Mouse (Mus musculus) cerebellum, adult 11-12 months (tissue): ENCODE results near the gene Nrg3.
A peak's percentile ranks its signal among the peaks of the same experiment; 100 is the strongest.
"Not testable (repeated sequence)": the region's sequence is repeated elsewhere in the genome, so short reads cannot be mapped to it uniquely, and the experiment has no call there.

Source experiments
- DNase-seq: peaks from one replicate; pipeline ENCODE4 v3.0.0; 2022

Nrg3 gene

DNA sequence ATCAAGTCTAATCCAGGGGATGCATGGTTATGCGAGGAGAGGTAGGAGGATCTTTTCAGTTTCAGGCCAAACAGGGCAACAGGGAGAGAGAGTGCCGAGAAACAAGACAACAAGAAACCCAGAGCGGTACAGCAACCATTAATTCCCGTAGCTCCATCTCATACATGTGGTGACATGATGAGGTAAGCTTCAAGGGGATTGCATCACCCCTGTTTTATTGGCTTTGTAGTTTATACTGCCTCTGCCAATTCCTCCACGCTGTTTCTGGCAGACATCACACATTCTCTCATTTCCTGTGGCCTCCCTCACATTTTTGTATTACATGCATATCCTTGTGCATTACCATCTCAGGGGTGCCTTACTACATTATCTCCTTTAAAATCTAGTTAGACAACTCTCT lies 280.9 kb downstream of the Nrg3 start:
- DNase-seq, result no peak

GRCm38 (mm10) chr14:39173709-39174108 lies 299.2 kb downstream of the Nrg3 start:
- DNase-seq, result peak; percentile 71

DNA sequence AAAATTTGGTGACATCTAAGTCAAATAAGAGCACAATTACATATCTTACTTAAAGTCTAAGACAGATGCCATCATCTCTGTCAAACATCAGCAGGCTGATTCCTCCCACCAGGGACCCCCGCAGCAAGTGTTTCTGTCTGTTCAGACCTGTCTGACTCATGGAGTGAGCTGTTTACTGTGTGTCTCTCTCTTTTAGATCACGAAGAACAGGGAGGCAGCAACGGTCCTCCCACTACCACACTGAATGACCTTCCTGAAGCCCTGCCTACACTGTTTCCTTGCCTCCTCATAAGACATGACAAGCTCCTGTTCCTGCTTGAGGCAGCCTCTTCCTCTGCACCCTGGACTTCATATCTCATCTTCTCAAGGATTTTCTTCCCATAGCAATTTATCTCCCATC lies 312.7 kb downstream of the Nrg3 start:
- DNase-seq, result no peak

- DNase-seq, result no peak
Measured at GRCm38 (mm10) chr14:39155462-39155861, 317.4 kb downstream of the Nrg3 start.

DNA sequence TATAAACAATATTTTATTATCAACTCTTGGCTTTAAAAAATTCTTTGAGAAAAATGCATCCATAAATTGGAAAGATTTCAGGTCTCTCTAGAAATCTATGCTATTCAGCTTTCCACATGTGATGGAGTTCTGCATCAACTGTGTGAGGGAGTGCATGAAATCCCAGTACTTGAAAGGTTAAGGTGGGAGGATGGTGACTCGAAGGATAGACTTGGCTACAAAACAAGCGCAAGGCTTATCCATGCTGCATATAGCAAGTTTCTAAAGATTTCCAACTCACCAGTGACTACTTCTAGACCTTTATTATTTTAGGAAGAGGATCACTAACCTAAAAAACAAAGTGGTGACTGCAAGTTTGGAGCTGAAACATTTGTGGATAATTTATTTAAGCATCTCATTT lies 343.1 kb downstream of the Nrg3 start:
- no peak for DNase-seq

GRCm38 (mm10) chr14:39117977-39118376 lies 354.9 kb downstream of the Nrg3 start:
- DNase-seq, result no peak

DNA sequence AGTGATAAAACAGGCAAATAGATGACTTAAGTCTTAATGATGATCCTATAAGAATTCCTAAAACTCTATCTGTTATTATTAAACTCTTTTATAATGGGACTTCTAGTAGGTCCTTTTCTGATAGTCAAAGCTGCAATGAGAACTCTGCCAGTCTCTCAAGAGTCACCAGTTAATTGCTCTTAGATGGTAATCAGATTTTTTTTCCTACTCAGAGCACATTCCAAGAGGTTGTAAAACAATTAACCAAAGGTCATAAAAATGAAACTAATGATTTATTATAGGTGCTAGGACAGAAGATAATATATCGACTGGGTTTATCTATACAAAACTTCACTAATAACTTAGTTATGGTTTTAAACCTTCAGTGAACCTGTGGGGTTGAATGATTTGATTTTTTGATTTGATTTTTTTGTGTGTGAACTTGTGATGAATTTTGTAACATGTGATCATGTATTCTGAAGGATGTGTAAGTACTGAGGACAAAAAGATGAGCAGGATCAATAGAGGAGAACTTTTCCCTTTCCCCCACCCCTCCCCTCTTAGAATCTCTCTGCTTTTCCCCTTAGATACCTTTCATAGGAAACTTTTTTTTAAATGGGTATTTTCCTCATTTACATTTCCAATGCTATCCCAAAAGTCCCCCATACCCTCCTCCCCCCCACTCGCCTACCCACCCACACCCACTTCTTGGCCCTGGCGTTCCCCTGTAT lies 356.2 kb downstream of the Nrg3 start:
- DNase-seq, result not testable (repeated sequence)

GRCm38 (mm10) chr14:39109566-39109965 lies 363.3 kb downstream of the Nrg3 start:
- peak; percentile 45 for DNase-seq

DNA sequence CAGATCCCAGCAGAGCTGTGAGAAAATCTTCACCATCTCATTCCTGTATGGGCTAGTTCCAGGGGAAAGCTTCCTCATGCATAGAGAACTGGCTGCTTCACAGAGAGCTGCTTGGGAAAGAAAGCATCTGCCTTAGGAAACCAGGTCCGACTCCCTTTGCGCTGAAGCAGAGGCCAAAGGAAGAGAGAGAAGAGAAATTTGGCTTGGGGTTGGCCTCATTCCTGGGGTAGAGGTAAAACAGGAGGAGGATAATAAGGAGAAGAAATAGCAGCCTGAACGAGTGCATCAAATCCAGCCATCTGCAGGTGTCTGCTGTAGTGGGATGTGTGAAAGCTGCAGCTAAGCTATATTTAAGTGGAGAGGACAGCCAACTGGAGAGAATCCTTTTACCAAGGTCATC lies 366.1 kb downstream of the Nrg3 start:
- DNase-seq, result peak; percentile 16

DNA sequence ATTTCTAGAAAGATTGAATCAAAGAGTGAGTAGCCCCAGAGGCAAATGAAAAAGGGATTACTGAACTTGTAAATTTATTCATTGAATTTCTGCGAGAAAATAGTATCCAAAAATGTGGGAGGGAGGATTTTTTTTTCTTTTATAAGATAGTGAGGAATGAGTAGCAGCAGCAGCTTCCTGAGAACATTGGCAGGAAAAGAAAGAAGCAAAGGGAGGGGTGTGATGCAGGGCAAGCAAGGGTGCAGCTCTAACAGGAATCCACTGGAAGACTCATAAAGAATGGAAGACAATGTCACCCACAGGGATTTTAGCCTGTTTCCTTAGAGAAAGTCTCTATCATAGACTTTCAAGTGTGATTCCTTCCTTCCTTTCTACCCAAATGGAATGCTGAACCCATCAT lies 377.7 kb downstream of the Nrg3 start:
- DNase-seq, result no peak

DNA sequence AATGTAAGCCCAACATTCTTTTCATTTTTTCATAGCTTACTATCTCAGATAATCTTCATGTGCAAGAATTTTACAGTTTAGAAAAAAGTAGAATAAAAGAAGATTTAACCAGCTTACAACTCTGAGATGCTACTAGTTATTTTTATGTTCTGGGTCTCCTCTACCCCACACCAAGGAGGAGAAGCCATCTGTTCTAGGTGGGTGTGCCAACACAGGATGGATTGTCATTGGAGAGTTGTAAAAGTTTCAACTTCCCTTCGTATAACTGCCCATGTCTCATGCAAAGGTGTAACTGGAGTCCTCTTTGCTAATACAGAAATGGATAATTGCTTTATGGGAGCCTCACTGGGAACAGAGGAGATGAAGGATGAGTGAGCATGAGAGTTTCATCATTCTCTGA lies 393.4 kb downstream of the Nrg3 start:
- no peak for DNase-seq

DNA sequence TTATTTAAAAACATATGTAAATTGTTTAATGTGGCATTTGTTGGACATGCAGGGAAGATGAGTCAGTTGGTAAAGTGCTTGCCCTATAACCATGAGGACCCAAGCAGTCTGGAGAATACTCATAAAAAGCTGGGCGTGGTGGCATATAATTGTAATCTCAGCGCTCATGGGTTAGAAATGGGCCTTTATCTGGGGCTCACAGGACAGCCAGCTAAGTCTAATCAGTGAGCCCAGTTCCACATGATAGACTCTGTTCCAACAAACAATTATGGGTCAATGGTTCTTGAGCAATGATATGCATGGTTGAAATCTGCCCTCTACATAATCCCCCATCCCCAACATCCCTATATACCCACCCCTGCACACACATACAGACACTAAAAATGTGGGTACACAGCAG lies 421.3 kb downstream of the Nrg3 start:
- DNase-seq, result no peak

- DNase-seq, result no peak
Measured at GRCm38 (mm10) chr14:39049021-39049420, 423.9 kb downstream of the Nrg3 start.

DNA sequence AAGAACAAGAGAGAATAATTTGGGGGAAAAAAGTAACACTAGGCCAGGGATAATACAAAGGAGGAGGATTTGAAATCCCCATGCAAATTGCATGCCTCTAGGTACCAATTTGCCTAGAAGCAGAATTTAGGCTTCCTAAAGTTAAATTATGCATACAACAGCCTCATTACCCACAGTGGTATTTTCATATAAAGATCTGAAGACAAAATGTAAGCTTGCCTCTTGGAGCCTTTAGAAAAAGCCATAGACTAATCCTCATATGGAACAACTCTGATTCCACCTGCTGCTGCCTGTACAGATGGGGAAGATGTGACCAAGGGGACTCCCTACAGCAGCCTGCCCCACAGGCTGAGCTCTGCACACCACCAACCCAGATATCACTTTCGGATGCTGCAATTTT lies 428.6 kb downstream of the Nrg3 start:
- DNase-seq, result no peak

DNA sequence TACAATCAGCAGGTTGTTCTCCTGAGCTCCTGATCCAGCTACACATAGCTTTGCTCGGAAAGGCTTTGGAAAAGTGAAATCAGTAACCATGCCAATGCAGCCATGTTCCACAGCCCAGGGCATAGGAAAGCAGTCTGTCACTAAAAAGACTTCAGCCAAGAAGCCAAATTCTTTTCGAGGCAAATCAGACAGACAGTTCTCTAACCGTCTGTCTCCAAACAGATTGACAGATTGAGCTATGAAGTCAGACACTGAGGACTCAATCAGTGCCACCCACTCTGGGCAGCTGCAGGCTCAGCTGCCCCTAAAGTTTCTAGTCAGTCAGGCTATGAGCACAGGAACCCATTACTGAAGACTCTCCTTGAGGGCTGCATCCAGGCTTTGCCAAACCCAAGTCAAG lies 429.1 kb downstream of the Nrg3 start:
- DNase-seq, result peak; percentile 20

DNA sequence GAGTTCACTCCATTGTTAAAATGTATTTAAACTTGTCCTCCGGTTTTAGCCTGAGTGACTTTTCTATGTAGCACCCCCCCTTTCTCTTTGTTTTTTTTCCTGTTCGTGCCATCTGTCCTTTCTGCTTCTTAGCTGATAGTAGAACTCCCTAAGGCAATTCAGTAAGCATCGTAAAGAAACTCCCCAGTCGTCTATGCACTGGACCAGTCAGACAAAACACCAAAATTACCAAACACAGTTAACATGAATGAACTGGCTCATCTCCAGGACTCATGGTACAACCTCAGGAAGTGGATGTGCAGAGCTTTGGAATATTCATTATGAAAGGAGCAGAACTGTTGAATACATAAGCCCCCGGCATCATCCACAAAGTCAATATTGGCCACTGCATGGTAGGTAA lies 429.5 kb downstream of the Nrg3 start:
- no peak for DNase-seq

DNA sequence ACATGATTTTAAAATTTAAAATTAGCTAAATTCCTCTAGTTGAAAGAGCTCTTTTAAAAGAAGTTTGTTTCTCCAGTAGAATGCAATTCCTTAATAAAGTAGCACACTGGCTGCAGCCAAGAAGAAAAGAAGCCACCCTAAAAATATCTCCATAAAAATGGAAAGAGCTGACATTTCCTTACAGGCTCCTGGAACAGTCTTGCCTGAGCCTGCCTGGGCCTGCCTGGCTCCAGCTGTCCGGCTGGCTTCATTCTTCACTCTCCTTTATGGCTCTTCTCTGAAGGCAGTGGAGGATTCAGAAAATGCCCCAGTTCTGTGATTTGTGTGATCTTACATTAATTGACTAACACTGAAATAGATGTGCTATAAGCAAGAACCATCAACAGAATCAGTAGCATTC lies 433.8 kb downstream of the Nrg3 start:
- peak; percentile 22 for DNase-seq

DNA sequence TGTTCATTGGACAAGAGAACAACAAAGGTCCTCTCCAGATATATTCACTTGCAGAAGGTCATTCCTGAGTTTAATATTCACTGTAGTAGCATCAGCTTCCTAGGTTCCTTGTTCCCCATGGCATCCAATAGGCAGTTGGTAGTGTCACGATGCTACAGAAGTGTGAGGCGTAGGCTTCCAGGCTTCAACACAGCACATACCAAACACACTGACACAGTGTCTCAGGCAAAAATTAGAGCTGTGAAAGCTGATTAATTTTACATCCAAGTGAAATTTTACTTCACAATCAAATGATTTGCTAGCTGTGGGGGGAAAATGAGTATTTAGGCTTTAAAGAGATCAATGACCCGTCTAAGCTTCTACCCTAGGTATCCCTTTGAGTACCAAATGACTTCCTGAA lies 438.4 kb downstream of the Nrg3 start:
- DNase-seq, result no peak

GRCm38 (mm10) chr14:39023065-39023464 lies 449.8 kb downstream of the Nrg3 start:
- no peak for DNase-seq

GRCm38 (mm10) chr14:39014126-39014525 lies 458.8 kb downstream of the Nrg3 start:
- DNase-seq, result no peak

DNA sequence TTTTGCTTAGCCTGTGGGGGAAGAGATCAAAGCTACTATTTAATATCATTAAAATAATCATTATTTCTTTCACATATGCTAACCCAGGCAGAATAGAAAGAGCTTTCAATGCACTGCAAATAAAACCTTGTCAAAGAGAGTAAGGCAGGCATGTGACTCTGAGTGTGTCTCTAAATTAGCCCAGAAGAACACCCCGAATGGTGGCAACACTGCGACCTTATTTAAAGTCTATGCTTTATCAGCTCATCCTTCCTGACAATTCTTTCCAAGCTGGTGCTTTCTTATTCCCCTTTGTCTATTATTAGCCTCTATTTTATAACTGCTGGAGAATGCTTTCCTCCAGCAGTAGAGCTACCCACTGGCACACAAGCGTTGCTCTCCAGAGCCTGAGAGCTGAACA lies 475.0 kb downstream of the Nrg3 start:
- DNase-seq, result no peak

DNA sequence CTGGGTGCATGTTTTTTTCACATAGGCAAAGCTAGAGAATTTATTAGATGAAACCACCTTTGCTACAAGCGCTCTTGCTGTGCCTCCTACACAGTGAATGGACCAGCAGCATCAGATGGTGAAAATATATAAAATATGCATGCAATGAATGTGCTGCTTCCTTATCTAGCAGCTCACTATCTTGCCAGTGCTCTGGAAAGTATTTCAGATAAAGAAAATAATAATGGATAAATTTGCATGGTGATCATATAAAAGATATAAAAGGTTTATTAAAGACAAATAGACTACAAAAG lies 480.4 kb downstream of the Nrg3 start:
- DNase-seq, result no peak

DNA sequence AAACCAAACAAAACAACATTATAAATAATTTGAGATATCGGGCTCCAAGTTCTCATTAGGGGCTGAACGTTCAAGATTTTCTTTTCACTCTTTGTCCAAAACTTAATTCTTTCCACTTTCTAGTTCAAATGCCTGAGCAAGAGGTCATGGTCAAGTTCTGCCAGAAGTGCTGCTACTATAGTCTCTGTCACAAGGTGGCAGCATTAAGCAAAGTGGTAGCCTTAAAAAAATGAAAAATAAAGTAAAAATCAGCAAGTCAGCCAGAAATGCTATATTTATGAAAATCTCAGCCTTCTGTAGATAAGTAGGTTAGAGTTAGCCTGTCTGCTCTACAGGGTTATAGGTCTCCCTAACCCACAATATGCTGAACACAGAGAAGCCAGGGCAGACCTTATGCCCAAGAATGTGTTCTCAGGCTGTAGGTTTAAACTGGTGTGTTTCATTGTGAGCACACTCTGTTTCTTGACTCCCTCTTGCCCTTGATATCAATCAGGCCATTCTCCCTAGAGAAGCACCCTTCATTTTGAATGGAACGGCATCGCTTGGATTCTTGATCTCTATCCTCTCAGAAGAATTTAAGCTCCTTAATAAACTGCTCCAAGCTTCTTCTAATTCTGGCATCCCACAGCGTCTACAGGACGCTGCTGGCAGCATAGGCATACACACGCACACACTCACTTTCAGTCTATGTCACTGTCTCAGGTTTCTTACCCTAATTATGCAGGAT lies 480.9 kb downstream of the Nrg3 start:
- no peak for DNase-seq

DNA sequence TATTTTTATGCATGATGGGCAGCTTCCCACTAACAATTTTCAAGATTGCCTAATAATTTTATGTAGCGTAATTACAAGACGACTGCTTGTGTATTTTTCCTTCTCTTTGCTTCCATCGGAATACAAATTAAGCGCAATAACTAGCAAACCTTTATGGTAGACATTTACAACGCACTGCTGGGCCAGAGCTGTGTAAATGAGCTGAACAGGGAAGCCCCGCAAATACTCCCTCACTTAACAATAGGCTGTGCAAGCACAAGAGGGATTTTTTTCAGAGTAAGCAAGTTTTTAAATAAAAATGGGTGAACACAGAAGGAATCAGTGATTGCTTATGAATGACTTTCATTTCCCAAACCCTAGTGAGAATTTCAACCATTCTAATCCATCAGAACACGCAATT lies 513.5 kb downstream of the Nrg3 start:
- no peak for DNase-seq

DNA sequence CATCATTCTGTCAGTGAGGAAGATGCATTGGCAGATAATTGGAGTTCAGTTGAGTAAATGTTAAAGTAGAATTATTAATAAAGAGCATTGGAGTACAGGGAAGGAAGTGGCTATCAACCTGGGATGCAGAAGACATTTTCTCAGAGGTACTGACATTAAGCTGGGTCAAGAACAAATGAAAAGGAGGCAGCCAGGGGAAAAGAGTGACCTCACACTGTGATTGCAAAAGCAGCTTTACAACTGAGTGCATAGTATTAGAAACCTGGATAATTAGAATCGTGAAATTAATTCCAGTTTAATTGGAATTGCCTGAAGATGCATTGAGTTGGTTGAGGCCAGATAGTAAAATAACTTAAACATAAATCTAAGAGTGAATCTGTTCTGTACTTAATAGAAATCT lies 535.4 kb downstream of the Nrg3 start:
- DNase-seq, result no peak
